Mouse (Mus musculus) spleen, adult 2 months (tissue): ENCODE results near the gene Spats2.

Source experiments
- CTCF ChIP-seq: fragments of 200-500 bp; IDR thresholded peaks from 2 replicates; pipeline ENCODE4 v1.5.1; 2011; ENCODE audit warnings: mild to moderate bottlenecking, inconsistent platforms; ENCODE audit not compliant: insufficient read depth, insufficient read length, insufficient replicate concordance; ENCODE audit errors: extremely low read depth
- POLR2A ChIP-seq: fragments of 200-500 bp; IDR thresholded peaks from 2 replicates; pipeline ENCODE4 v1.6.1; 2011; ENCODE audit warnings: low read depth, low read length, inconsistent platforms

DNA sequence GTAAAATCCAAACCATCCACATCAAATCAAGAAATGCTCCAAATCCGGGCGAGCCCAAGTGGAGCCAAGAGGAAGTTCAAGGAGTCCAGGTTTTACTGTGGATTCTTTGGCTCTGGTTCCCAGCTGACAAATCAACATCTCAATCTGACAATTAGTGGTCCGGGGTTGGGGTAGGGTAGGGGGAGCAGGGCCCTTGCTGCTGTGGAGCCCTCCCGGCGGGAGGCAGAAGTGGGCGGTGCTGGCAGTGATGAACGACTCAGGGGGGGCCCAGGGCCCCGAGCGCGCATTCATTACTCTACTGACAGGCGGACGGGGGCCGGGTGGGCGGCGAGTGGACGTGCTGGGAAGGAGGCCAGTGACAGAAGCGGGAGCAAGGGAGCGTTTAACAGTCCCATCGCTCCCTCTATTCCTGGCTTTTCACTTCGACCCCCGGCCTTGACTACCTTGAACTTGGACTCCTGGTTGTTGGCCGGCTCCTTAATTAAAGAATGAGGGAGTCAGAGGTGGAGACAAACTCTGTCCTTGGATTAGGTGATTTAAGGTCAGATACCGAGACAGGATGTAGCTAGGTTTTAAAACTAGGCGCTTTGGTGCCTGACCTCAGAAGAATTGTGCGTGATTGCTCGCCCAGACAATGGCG is 31.0 kb upstream of the Spats2 start:
- TF ChIP-seq CTCF: no peak
- no peak for TF ChIP-seq POLR2A
